Mouse (Mus musculus): ENCODE measurements around the gene Nt5c3.

Nt5c3 gene

DNA sequence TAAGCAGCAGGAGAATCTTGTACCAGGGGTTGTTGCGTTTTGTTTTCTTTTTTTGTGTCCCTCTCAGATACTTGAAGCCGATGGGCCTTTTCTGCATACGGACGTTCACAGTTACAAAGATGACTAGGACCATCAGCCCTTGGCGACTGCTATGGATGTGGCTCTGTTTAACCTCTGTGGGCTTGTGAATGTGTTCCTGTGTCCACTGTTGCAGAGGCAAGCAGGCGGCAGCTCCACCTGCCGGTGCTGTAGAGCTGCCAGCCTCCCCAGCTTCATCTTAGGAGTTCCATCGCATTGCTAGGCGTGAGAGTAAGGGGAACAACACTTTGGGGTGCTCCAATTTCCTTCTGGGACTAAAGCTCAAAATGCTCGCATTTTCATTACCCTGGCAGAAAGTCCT lies 88.2 kb downstream of the Nt5c3 start:
- no peak for DNase-seq (ENCODE audit: low spot score)

DNA sequence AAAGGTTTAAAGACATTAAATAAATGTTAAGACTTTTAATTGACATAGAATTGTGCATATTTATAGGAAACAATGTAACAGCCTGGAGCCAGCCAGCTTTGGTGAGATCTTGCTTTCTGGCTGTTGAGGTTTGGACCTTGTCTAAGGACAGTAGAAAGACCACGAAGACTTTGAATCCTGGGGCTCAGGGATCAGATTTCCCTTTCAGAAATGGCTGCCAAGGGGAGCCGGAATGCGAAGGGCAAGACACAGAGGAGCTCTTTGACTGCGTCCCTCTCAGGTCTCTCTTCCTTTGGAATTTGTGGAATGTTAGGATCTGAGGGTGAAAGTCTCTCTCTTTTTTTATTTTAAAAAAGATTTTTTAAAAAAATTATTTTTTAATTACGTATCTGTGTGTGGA lies 89.0 kb downstream of the Nt5c3 start:
- DNase-seq (ENCODE audit: low spot score), result no peak

GRCm38 (mm10) chr6:56832830-56833229 lies 90.9 kb downstream of the Nt5c3 start:
- no peak for DNase-seq (ENCODE audit: low spot score)

- no peak for DNase-seq (ENCODE audit: low spot score)
Measured at GRCm38 (mm10) chr6:56832407-56832796, 91.3 kb downstream of the Nt5c3 start.
